Mouse (Mus musculus) limb, embryonic 15.5 days (tissue): ENCODE results near the gene Pde10a. TPM values are rescaled to one million over a fixed set of nuclear protein-coding genes. Genes with fewer than 3 reads are reported as not detected.

Source experiments
- ATAC-seq: fragments of 200-750 bp; cut with Nextera tagmentation; 2 replicates; pipeline ENCODE4 v1.8.0; 2017; ENCODE audit warnings: low read depth, moderate TSS enrichment; ENCODE audit not compliant: insufficient number of reproducible peaks, low FRiP score, low TSS enrichment
- H3K27ac ChIP-seq: fragments of 300-500 bp; sonication (generic); 2 replicates; pipeline ENCODE4 v1.5.1; 2015; ENCODE audit warnings: moderate library complexity, mild to moderate bottlenecking, inconsistent platforms
- H3K27me3 ChIP-seq: fragments of 300-500 bp; sonication (generic); 2 replicates; pipeline ENCODE4 v1.6.1; 2015; ENCODE audit warnings: inconsistent platforms
- H3K36me3 ChIP-seq: fragments of 300-500 bp; sonication (generic); 2 replicates; pipeline ENCODE4 v1.6.1; 2015; ENCODE audit warnings: inconsistent platforms
- H3K4me1 ChIP-seq: fragments of 300-500 bp; sonication (generic); 2 replicates; pipeline ENCODE4 v1.6.1; 2015; ENCODE audit warnings: inconsistent platforms
- H3K4me2 ChIP-seq: fragments of 300-500 bp; sonication (generic); 2 replicates; pipeline ENCODE4 v1.6.1; 2015; ENCODE audit warnings: mild to moderate bottlenecking, inconsistent platforms
- H3K4me3 ChIP-seq: fragments of 300-500 bp; sonication (generic); 2 replicates; pipeline ENCODE4 v1.5.1; 2015; ENCODE audit warnings: mild to moderate bottlenecking, inconsistent platforms
- H3K9ac ChIP-seq: fragments of 300-500 bp; sonication (generic); 2 replicates; pipeline ENCODE4 v1.6.1; 2015; ENCODE audit warnings: inconsistent platforms
- H3K9me3 ChIP-seq: fragments of 300-500 bp; sonication (generic); 2 replicates; pipeline ENCODE4 v1.6.1; 2016; ENCODE audit warnings: inconsistent platforms
- WGBS: fragments of 180-500 bp; shearing (Covaris S2); methylation state at CpG from one replicate; pipeline ENCODE4 v1.1.7; 2015; 5-methylcytosine and 5-hydroxymethylcytosine counted together
- polyA plus RNA-seq: library from polyadenylated mRNA; unstranded; fragments of >200 nt; fragmentation: Nextera tagmentation; extraction: Ambion mirVana; gene quantifications from 2 replicates; pipeline ENCODE4 v1.2.1, GENCODE M21; 2015

Gene Pde10a
- polyA plus RNA-seq, 1 experiment from 2014 or later = 3.1 TPM

DNA sequence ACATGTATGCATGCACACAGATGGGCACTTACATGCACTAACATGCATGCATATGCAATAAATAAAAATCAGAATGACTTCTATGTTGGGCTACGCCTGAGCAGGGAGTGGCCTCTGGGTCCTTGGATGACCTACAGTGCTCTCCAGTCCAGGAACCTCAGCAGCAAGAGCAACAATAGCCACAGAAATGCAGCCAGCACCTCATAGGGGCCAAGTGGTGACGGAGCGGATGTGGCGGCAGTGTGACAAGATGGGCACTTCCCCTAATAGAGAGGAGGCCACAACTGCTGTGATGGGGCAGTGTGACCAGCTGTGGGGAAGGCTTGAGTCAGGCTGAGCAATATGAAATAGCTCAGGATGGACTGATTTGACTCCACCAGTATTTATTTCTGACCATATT, 109.3 kb downstream of the Pde10a start:
- no peak overlapping the region for H3K9ac ChIP-seq
- no peak overlapping the region for H3K4me2 ChIP-seq
- no peak for ATAC-seq
- 0 out of 2 replicates have a peak, but pooled peaks cover 2% of the 10 kb centered on the region for H3K4me1 ChIP-seq
- H3K9me3 ChIP-seq = no peaks in the 10 kb centered on the region
- 0 out of 2 replicates have a peak, but pooled peaks cover 8% of the 10 kb centered on the region for H3K27me3 ChIP-seq
- WGBS = 87% methylated on average over 4 of the region's 4 CpGs
- H3K4me3 ChIP-seq = no peak overlapping the region
- H3K27ac ChIP-seq = no peak overlapping the region
- no peaks in the 10 kb centered on the region for H3K36me3 ChIP-seq

DNA sequence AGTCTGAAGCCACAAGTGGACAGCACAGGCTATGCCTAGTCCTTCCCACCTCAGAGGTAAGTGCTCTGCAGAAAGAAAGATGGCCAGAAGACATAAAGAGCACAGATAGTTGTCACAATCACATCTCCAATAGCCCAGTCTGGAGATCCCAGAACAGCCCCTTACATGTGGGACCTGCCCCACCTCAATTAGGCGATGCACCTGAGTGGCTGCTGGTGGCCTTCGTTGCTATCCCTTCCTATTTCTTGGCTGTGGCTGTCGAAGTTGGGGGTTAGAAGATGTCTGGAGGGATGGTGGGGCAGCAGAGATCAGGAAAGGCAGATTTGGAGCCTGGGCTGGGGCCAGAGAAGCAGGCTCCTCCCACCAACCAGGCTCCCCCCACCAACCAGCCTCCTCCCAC, 111.1 kb downstream of the Pde10a start:
- ATAC-seq = no peak
- Histone ChIP-seq H3K27me3 (0 out of 2 replicates have a peak, but pooled peaks cover 8% of the 10 kb centered on the region), H3K9ac (no peak overlapping the region), H3K9me3 (no peaks in the 10 kb centered on the region), H3K27ac (no peak overlapping the region), H3K36me3 (no peaks in the 10 kb centered on the region), H3K4me1 (0 out of 2 replicates have a peak, but pooled peaks cover 2% of the 10 kb centered on the region), H3K4me3 (no peak overlapping the region), H3K4me2 (no peak overlapping the region)
- WGBS = 70% methylated on average over 3 of the region's 3 CpGs

DNA sequence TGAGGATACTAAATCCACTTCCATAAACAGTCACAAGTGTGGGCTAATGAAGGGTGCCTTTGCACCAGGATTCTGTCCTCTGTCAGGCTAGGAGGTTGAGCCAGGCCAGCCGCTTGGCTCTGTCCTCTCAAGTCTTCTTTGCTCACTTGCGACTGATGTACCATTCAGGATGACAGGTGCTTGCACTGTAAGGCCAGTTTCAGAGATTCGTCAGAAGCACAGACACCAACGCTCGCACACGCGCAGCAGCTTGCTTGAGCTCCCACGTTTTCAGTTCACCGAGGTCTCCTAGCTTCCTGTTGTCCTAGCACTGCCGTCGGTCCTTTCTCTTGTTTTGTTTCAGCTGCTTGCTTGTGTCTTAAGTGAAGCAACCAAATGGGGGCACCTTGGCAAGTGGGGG, 111.5 kb downstream of the Pde10a start:
- H3K27me3 ChIP-seq = 0 out of 2 replicates have a peak, but pooled peaks cover 8% of the 10 kb centered on the region
- no peaks in the 10 kb centered on the region for H3K9me3 ChIP-seq
- H3K27ac ChIP-seq = no peak overlapping the region
- H3K4me2 ChIP-seq = no peak overlapping the region
- no peak overlapping the region for H3K4me3 ChIP-seq
- WGBS = 72% methylated on average over 11 of the region's 11 CpGs
- no peak overlapping the region for H3K9ac ChIP-seq
- no peak for ATAC-seq
- 0 out of 2 replicates have a peak, but pooled peaks cover 2% of the 10 kb centered on the region for H3K4me1 ChIP-seq
- no peaks in the 10 kb centered on the region for H3K36me3 ChIP-seq

DNA sequence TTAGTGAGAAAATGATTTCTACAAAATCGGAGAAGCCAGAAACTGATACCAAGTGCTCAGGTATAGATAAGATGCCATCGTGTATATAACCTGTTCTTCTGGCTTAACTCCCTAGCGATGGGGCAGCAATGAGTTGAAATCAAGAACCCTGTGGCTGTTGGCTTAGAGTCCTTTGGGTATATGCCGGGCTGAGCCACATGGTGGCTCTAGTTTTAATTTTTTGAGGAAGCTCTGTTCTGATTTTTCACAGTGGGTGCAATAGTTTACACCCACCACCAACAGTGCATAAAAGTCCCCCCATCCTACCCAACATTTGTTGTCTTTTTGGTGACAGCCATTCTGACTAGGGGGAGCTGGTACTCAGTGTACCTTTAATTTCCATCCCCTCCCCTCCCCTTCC, 112.0 kb downstream of the Pde10a start:
- Histone ChIP-seq H3K36me3 (no peaks in the 10 kb centered on the region), H3K4me3 (no peak overlapping the region), H3K4me2 (no peak overlapping the region), H3K4me1 (0 out of 2 replicates have a peak, but pooled peaks cover 2% of the 10 kb centered on the region), H3K9me3 (no peaks in the 10 kb centered on the region), H3K27ac (no peak overlapping the region), H3K9ac (no peak overlapping the region), H3K27me3 (0 out of 2 replicates have a peak, but pooled peaks cover 8% of the 10 kb centered on the region)
- ATAC-seq = no peak
- 66% methylated on average over 4 of the region's 4 CpGs for WGBS

DNA sequence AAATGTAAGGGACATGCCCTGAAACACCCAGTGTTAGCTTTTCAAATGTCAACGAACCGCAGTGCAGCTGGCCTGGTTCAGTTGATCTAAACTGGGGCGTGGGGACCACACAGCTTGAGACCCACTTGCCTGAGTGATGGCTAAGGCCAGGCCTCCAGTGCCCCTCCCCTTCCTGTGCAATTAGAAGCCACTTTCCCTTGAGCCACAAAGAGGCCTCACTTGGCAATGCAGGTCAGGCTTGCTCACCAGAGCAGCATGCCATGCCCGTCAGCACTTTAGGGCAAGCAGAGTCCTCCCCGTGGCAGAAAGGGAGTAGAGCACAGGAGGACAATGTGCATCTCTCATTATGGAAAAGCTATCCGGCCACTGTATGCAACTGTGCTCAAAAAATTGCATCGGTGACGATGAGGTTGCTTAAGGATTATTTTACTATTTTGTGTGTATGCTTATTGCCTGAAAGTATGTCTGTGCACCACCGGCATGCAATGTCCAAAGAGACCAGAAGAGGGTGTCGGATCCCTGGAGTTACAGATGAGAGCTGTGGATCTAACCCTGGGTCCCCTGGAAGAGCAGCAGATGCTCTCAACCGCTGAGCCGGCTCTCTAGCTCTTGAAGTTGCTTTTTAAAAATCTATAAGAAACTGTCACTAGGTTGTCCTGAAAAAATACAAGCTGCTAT, 114.7 kb downstream of the Pde10a start:
- Histone ChIP-seq H3K9ac (no peak overlapping the region), H3K4me2 (no peak overlapping the region), H3K36me3 (no peaks in the 10 kb centered on the region), H3K27me3 (no peaks in the 10 kb centered on the region), H3K4me3 (no peak overlapping the region), H3K4me1 (no peaks in the 10 kb centered on the region), H3K27ac (no peak overlapping the region), H3K9me3 (no peaks in the 10 kb centered on the region)
- ATAC-seq = no peak
- WGBS = 81% methylated on average over 12 of the region's 12 CpGs

DNA sequence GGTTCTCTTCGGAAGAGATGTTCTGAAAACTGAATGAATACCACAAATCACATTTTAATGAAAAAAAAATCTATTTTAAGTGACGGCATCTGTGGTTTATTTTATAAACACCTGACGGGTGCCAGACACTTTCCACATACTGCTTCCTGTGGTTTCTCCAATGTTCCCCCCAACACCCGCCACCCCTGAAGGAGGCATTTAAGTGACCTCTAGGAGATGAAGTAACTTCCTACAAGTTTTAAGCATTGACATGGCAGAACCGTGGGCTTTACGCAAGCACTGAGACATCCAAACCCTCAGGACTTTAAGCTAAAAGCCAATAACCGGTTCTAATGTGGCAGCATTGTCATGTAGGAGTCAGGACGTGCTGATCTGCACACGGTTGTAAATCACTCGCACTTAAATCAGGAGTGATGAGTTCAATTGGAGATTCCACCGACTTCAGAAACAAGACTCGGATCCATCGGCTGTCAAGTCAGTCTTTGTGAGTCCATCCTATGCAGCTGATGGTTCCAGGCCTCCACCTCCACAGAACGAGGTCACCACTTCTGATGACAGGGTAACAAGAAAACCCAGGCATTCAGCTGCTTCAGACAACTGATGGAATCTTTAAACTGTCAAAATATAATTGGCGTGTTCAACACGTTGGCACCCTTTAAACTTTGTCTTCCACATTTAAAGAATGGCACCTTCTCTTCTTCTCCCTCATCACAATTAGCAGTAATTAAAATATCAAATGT, 115.7 kb downstream of the Pde10a start:
- 64% methylated on average over 16 of the region's 16 CpGs for WGBS
- H3K9me3 ChIP-seq = no peaks in the 10 kb centered on the region

DNA sequence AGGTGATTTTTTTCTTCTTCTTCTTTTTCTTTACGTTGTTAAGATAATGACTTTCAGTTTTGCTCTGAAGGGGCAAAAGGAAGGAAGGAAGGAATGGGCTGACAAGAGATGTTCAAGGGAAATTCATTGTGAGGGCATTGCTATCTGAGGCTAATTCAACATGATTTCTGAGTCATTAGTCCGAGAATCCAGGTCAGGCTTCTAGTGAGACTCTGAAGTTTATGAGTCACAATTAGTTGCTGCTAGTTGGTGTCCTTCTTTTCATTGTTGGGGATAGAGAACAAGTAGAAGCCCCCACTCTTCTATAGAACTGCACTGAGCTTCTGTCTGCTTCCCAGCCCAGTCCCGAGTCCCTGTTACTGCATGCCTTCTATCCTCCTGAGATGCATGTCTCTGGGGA, 116.3 kb downstream of the Pde10a start:
- ATAC-seq = no peak
- Histone ChIP-seq H3K9ac (no peak overlapping the region), H3K4me2 (no peak overlapping the region), H3K9me3 (no peaks in the 10 kb centered on the region), H3K4me3 (no peak overlapping the region), H3K4me1 (no peaks in the 10 kb centered on the region), H3K27me3 (no peaks in the 10 kb centered on the region), H3K27ac (no peak overlapping the region), H3K36me3 (no peaks in the 10 kb centered on the region)
- 64% methylated on average over 3 of the region's 3 CpGs for WGBS

More for the DNA sequence above, 115.7 kb downstream of the Pde10a start:
- no peak overlapping the region for H3K4me3 ChIP-seq
- no peaks in the 10 kb centered on the region for H3K36me3 ChIP-seq
- H3K27me3 ChIP-seq = no peaks in the 10 kb centered on the region
- no peak overlapping the region for H3K4me2 ChIP-seq
- H3K9ac ChIP-seq = no peak overlapping the region
- no peak for ATAC-seq
- no peak overlapping the region for H3K27ac ChIP-seq
- no peaks in the 10 kb centered on the region for H3K4me1 ChIP-seq

DNA sequence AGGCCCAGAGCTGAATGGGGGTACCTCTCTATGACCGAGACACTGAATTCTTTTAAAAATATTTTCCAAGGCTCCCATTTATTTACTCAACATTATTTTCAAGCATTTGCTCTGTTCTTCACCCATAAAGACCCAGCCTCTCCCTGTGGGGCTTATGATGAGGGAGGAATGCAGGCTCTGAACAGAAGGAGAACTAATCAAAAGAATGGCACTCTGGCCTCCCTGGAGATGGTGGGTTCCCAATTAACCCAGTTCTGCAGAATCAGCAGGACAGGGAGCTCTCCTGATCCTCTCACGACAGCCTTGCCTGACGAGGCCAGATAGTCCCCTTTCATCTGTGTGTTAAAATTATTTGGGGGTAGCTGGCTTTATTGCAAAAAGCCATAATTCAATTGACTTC, 117.2 kb downstream of the Pde10a start:
- Histone ChIP-seq H3K36me3 (no peaks in the 10 kb centered on the region), H3K4me2 (no peak overlapping the region), H3K27ac (no peak overlapping the region), H3K4me3 (no peak overlapping the region), H3K27me3 (no peaks in the 10 kb centered on the region), H3K4me1 (no peaks in the 10 kb centered on the region), H3K9ac (no peak overlapping the region), H3K9me3 (no peaks in the 10 kb centered on the region)
- ATAC-seq = no peak
- 55% methylated on average over 3 of the region's 3 CpGs for WGBS

DNA sequence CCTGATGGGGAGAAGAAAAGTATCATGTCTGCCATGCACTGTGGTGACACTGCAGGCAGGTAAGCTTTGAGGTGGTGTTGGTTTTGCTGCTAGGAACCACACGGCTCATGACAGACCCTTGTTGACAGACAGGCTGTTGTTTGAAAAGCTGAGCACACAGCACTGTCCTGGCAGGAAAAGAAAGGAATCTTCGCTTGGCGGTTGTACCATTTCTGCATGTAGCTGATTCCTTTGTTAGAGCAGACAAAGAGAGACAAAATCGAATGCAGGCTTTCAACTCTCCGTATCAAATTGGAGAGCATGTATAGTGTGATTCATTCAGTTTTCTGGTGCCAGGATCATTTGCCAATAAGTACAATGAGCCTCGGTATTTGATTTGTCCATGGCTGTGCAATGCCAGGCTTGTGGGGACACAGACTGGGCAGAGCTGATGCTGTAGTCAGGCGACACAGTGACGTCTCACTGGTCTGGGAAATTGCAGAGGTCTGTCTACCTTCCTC, 122.2 kb downstream of the Pde10a start:
- Histone ChIP-seq H3K9me3 (no peaks in the 10 kb centered on the region), H3K4me3 (no peak overlapping the region), H3K27me3 (no peaks in the 10 kb centered on the region), H3K9ac (no peak overlapping the region), H3K4me2 (no peak overlapping the region), H3K36me3 (no peaks in the 10 kb centered on the region), H3K4me1 (no peaks in the 10 kb centered on the region), H3K27ac (no peak overlapping the region)
- 74% methylated on average over 8 of the region's 8 CpGs for WGBS
- ATAC-seq = no peak

DNA sequence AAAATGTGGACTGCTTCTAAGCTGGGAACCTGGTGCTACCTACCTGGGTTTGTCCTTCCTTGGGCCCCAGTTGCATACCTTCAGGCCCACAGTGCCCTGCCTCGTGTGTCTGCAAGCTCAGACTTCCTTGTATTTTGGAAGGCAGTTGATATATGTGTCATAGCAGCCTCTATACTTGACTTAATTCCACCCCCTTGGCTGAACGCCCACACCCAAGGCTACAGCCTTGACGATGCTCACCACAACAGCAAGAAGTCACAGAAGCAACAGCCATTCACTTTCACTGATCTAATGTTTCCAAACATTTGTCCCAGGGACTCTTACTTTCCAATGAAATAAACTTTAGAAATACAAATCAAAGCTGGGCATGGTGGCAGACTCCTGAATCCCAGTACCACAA, 123.1 kb downstream of the Pde10a start:
- H3K4me2 ChIP-seq = no peak overlapping the region
- no peaks in the 10 kb centered on the region for H3K27me3 ChIP-seq
- no peaks in the 10 kb centered on the region for H3K4me1 ChIP-seq
- no peak for ATAC-seq
- H3K27ac ChIP-seq = no peak overlapping the region
- H3K9ac ChIP-seq = no peak overlapping the region
- H3K4me3 ChIP-seq = no peak overlapping the region
- no peaks in the 10 kb centered on the region for H3K36me3 ChIP-seq
- no peaks in the 10 kb centered on the region for H3K9me3 ChIP-seq
- 56% methylated on average over 3 of the region's 3 CpGs for WGBS

DNA sequence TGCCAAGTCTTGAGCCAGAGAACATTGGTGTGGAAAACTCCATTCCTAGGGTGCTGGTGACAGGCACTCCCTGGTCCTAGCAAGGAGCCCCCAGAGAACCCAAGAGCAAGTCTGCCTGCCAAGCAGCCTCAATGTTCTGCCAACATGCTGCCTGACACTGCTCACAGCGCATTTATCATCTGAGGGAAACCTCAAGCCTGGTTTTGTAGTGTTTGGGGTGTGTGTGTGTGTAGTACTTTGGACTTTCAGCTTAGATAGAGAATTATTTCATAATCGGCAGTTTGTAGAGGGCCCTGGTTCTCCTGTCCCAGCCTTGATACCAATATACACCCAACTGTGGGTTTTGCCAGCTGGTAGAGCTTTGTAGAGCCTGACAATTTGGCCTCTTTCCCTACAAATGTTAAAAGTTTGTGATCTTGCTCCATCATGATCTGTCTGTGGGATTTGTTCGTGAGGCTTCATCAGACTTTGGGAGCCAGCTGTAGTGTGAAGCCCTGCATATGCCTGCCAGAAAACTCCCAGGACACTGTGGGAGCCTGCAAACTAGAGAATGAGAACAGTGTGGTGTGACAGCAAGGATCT, 127.6 kb downstream of the Pde10a start:
- Histone ChIP-seq H3K9ac (no peak overlapping the region), H3K4me1 (no peaks in the 10 kb centered on the region), H3K4me3 (no peak overlapping the region), H3K36me3 (no peaks in the 10 kb centered on the region), H3K4me2 (no peak overlapping the region), H3K27me3 (no peaks in the 10 kb centered on the region), H3K9me3 (no peaks in the 10 kb centered on the region), H3K27ac (no peak overlapping the region)
- 62% methylated on average over 3 of the region's 3 CpGs for WGBS
- no peak for ATAC-seq

DNA sequence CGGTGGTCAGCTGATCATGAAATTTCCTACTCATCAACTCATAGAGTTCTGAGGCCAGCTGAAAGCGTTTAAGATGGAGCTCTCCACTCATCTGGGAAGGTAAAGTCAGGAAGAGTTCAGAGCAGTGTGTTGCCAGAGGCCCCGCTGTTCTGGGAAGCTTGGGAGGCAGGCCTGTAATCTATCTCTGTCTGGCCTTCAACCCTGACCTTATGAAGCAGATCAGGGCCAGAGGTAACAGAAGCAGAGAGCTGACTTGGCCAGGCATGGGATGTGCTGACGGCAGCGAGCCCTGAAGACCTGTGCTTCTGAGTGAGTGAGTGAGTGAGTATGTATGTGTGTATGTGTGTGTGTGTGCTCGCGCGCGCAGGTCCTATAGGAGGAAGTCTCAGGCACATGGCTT, 132.5 kb downstream of the Pde10a start:
- H3K4me1 ChIP-seq = no peaks in the 10 kb centered on the region
- ATAC-seq = no peak
- no peak overlapping the region for H3K9ac ChIP-seq
- H3K27ac ChIP-seq = no peak overlapping the region
- H3K27me3 ChIP-seq = no peaks in the 10 kb centered on the region
- 60% methylated on average over 9 of the region's 9 CpGs for WGBS
- no peak overlapping the region for H3K4me2 ChIP-seq
- no peaks in the 10 kb centered on the region for H3K36me3 ChIP-seq
- H3K9me3 ChIP-seq = no peaks in the 10 kb centered on the region
- H3K4me3 ChIP-seq = no peak overlapping the region
